Comparison of ENCODE assay signal across 12 mouse cellular contexts in the genomic region with DNA sequence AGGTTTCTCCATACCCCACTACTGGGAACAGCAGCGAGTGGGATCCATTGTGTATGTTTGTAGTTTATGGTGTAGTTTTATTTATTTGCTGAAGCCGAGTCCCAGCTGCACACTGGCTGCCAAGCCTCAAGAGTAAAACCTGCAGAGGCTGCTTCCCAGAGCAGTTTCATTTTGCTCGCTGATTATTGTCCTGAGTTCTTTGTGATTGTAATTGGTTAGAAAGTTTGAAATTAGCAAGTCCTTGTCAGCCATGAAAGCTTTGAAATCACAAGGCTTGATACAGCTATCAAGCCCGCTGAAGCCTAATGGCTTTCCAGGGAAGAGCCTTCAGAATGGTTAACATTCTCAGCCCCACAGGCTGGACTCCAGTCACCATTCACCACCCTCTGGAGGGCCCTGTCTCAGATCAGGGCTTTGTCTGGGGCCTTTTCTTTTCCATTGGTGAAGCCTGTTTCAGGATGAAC.
DNase-seq lines count a peak whose midpoint lies in the region; ATAC-seq and TF ChIP-seq lines count a peak whose summit lies in the region.
"Had no signal": no experiment of that assay in that cellular context is flagged by ENCODE, and none has a peak within 500 bp of the region (broad histone marks: within the 10 kb centered on the region; RNA-seq: fewer than 3 reads in every experiment).

No protein-coding gene starts in this region.

- H3K27me3 ChIP-seq in kidney, postnatal 0 days (ENCODE audit: insufficient read depth, low read length) = no peaks in the 10 kb centered on the region
- H3K27me3 ChIP-seq in embryonic facial prominence, embryonic 11.5 days (ENCODE audit: control insufficient read depth, insufficient read depth, low read length) = no peaks in the 10 kb centered on the region
- H3K27me3 ChIP-seq in hindbrain, embryonic 16.5 days (replicated peaks; ENCODE audit: control insufficient read depth, insufficient read depth, low read length) = no peaks in the 10 kb centered on the region
- H3K27me3 ChIP-seq in neural tube, embryonic 15.5 days (replicated peaks) = no peaks in the 10 kb centered on the region
- H3K27me3 ChIP-seq: embryonic facial prominence, embryonic 15.5 days had no signal

- H3K27ac ChIP-seq in kidney, postnatal 0 days = 0 out of 2 replicates have a peak overlapping the region, but pooled peaks have one; percentile 50
- no peak overlapping the region for H3K27ac ChIP-seq in embryonic facial prominence, embryonic 11.5 days (replicated peaks; ENCODE audit: low read depth, low read length)
- H3K27ac ChIP-seq in hindbrain, embryonic 16.5 days (ENCODE audit: low read depth, low read length) = peak overlapping the region; percentile 40; the same call in 1 of the 2 replicates
- peak overlapping the region; percentile 60 for H3K27ac ChIP-seq in neural tube, embryonic 15.5 days (replicated peaks)
- H3K27ac ChIP-seq: embryonic facial prominence, embryonic 15.5 days had no signal

- 0 out of 2 replicates have a peak, but pooled peaks cover 3% of the 10 kb centered on the region for H3K4me1 ChIP-seq in kidney, postnatal 0 days (replicated peaks; ENCODE audit: insufficient read depth, low read length)
- no peaks in the 10 kb centered on the region; the same call in 1 of the 2 replicates for H3K4me1 ChIP-seq in embryonic facial prominence, embryonic 11.5 days (ENCODE audit: control insufficient read depth, insufficient read depth, low read length)
- peaks cover 4% of the 10 kb centered on the region; the same call in 1 of the 2 replicates for H3K4me1 ChIP-seq in hindbrain, embryonic 16.5 days (ENCODE audit: control insufficient read depth, insufficient read depth, low read depth, low read length)
- H3K4me1 ChIP-seq in neural tube, embryonic 15.5 days = peaks cover 7% of the 10 kb centered on the region

- intact Hi-C loops in left cerebral cortex, postnatal 36 days (cut with DNase I) = no loop called here

- no peak overlapping the region for H3K9ac ChIP-seq in kidney, postnatal 0 days (ENCODE audit: low read depth, low read length)
- no peak overlapping the region for H3K9ac ChIP-seq in embryonic facial prominence, embryonic 11.5 days (replicated peaks; ENCODE audit: low read length)
- H3K9ac ChIP-seq in hindbrain, embryonic 16.5 days (ENCODE audit: low read depth, low read length) = no peak overlapping the region
- no peak overlapping the region for H3K9ac ChIP-seq in neural tube, embryonic 15.5 days (replicated peaks)
- H3K9ac ChIP-seq: embryonic facial prominence, embryonic 15.5 days had no signal

- H3K4me2 ChIP-seq in kidney, postnatal 0 days (ENCODE audit: low read length) = no peak overlapping the region
- H3K4me2 ChIP-seq in embryonic facial prominence, embryonic 11.5 days (ENCODE audit: low read depth, low read length) = no peak overlapping the region
- no peak overlapping the region for H3K4me2 ChIP-seq in hindbrain, embryonic 16.5 days (ENCODE audit: low read length)
- H3K4me2 ChIP-seq in neural tube, embryonic 15.5 days = no peak overlapping the region
- H3K4me2 ChIP-seq: embryonic facial prominence, embryonic 15.5 days had no signal

- 37% methylated on average over 4 of the region's 4 CpGs for WGBS in kidney, postnatal 0 days
- WGBS in embryonic facial prominence, embryonic 11.5 days = 38% methylated on average over 4 of the region's 4 CpGs
- 16% methylated on average over 4 of the region's 4 CpGs for WGBS in hindbrain, embryonic 16.5 days
- 9% methylated on average over 4 of the region's 4 CpGs for WGBS in neural tube, embryonic 15.5 days

- TF ChIP-seq CTCF in kidney, postnatal 0 days (IDR thresholded peaks at IDR 0.05; ENCODE audit: low read depth) = no peak

- ATAC-seq in kidney, postnatal 0 days (replicated peaks; ENCODE audit: low FRiP score, low read depth) = no peak
- peak; percentile 56; the same call in 1 of the 2 replicates for ATAC-seq in embryonic facial prominence, embryonic 11.5 days (replicated peaks; ENCODE audit: insufficient number of reproducible peaks, low FRiP score, low TSS enrichment, low read depth)
- no peak for ATAC-seq in hindbrain, embryonic 16.5 days
- no peak for ATAC-seq in neural tube, embryonic 15.5 days (ENCODE audit: low FRiP score)

- no peak for DNase-seq in kidney, postnatal 0 days (ENCODE audit: low spot score)
- no peak for DNase-seq in kidney, adult 11 months
- peak; percentile 25 for DNase-seq in embryonic facial prominence, embryonic 11.5 days (ENCODE audit: low spot score)
- DNase-seq in left cerebral cortex, postnatal 36 days (ENCODE audit: low spot score in 2 of 2) = no peak
- no peak for DNase-seq in cerebellum, adult 9-10 months
- no peak for DNase-seq in urinary bladder, postnatal 4 days (ENCODE audit: low spot score in 2 of 2)
- DNase-seq: adrenal gland, postnatal 36 days; right cerebral cortex, adult 18-20 months; thymus, adult 2 months had no signal

- H3K9me3 ChIP-seq in kidney, postnatal 0 days (replicated peaks; ENCODE audit: low read length) = no peaks in the 10 kb centered on the region
- no peaks in the 10 kb centered on the region for H3K9me3 ChIP-seq in embryonic facial prominence, embryonic 11.5 days (replicated peaks; ENCODE audit: control insufficient read depth, low read length)
- H3K9me3 ChIP-seq in hindbrain, embryonic 16.5 days (ENCODE audit: control insufficient read depth, low read length) = no peaks in the 10 kb centered on the region
- no peaks in the 10 kb centered on the region for H3K9me3 ChIP-seq in neural tube, embryonic 15.5 days (replicated peaks)
- H3K9me3 ChIP-seq: embryonic facial prominence, embryonic 15.5 days had no signal

- no peaks in the 10 kb centered on the region for H3K36me3 ChIP-seq in kidney, postnatal 0 days (ENCODE audit: insufficient read depth, low read length)
- H3K36me3 ChIP-seq in embryonic facial prominence, embryonic 11.5 days (replicated peaks; ENCODE audit: control insufficient read depth, insufficient read depth, low read depth, low read length) = no peaks in the 10 kb centered on the region
- H3K36me3 ChIP-seq in hindbrain, embryonic 16.5 days (ENCODE audit: control insufficient read depth, insufficient read depth, low read length) = no peaks in the 10 kb centered on the region
- no peaks in the 10 kb centered on the region for H3K36me3 ChIP-seq in neural tube, embryonic 15.5 days
- H3K36me3 ChIP-seq: embryonic facial prominence, embryonic 15.5 days had no signal

- H3K4me3 ChIP-seq in kidney, postnatal 0 days (replicated peaks; ENCODE audit: low read depth, low read length) = no peak overlapping the region
- no peak overlapping the region for H3K4me3 ChIP-seq in embryonic facial prominence, embryonic 11.5 days (ENCODE audit: low read depth, low read length)
- H3K4me3 ChIP-seq in hindbrain, embryonic 16.5 days (ENCODE audit: low read length) = no peak overlapping the region
- H3K4me3 ChIP-seq in neural tube, embryonic 15.5 days (replicated peaks) = no peak overlapping the region
- H3K4me3 ChIP-seq: embryonic facial prominence, embryonic 15.5 days had no signal
